Mouse (Mus musculus) limb, embryonic 14.5 days (tissue): ENCODE measurements around the gene Il5. TPM values are rescaled to one million over a fixed set of nuclear protein-coding genes. Genes with fewer than 3 reads are reported as not detected.

Experiments used
- ATAC-seq: fragments of 200-750 bp; cut with Nextera tagmentation; 2 replicates; pipeline ENCODE4 v1.8.0; 2017; ENCODE audit warnings: low read depth, moderate number of reproducible peaks, moderate TSS enrichment; ENCODE audit not compliant: low FRiP score
- DNase-seq: peaks from one replicate; pipeline ENCODE4 v3.0.0-alpha.2; 2015; ENCODE audit warnings: low spot score
- H3K27ac ChIP-seq: fragments of 300-500 bp; sonication (generic); replicated peaks from 2 replicates; pipeline ENCODE4 v1.5.1; 2014; ENCODE audit warnings: low read depth, mild to moderate bottlenecking, low read length, moderate library complexity, mixed read lengths
- H3K27me3 ChIP-seq: fragments of 300-500 bp; sonication (generic); 2 replicates; pipeline ENCODE4 v1.6.1; 2014; ENCODE audit warnings: low read length, mixed read lengths; ENCODE audit not compliant: control insufficient read depth, insufficient read depth
- H3K36me3 ChIP-seq: fragments of 300-500 bp; sonication (generic); 2 replicates; pipeline ENCODE4 v1.6.1; 2014; ENCODE audit warnings: mild to moderate bottlenecking, low read length, moderate library complexity, mixed read lengths; ENCODE audit not compliant: control insufficient read depth, insufficient read depth
- H3K4me1 ChIP-seq: fragments of 300-500 bp; sonication (generic); 2 replicates; pipeline ENCODE4 v1.6.1; 2014; ENCODE audit warnings: antibody characterized with exemption, low read length, mixed read lengths; ENCODE audit not compliant: control insufficient read depth, insufficient read depth
- H3K4me2 ChIP-seq: fragments of 300-500 bp; sonication (generic); replicated peaks from 2 replicates; pipeline ENCODE4 v1.6.1; 2014; ENCODE audit warnings: low read depth, mild to moderate bottlenecking, low read length, moderate library complexity; ENCODE audit not compliant: severe bottlenecking
- H3K4me3 ChIP-seq: fragments of 300-500 bp; sonication (generic); replicated peaks from 2 replicates; pipeline ENCODE4 v1.5.1; 2014; ENCODE audit warnings: low read length
- H3K9ac ChIP-seq: fragments of 300-500 bp; sonication (generic); 2 replicates; pipeline ENCODE4 v1.6.1; 2014; ENCODE audit warnings: mild to moderate bottlenecking, low read depth, low read length, moderate library complexity; ENCODE audit not compliant: severe bottlenecking
- H3K9me3 ChIP-seq: fragments of 300-500 bp; sonication (generic); 2 replicates; pipeline ENCODE4 v1.6.1; 2016; ENCODE audit warnings: low read length; ENCODE audit not compliant: control insufficient read depth
- POLR2A ChIP-seq: fragments of 200-500 bp; IDR thresholded peaks from 2 replicates; pipeline ENCODE4 v1.8.0; 2012; ENCODE audit warnings: inconsistent platforms, mild to moderate bottlenecking, moderate library complexity, borderline replicate concordance; ENCODE audit not compliant: insufficient read depth, insufficient read length; ENCODE audit errors: extremely low read depth
- WGBS: fragments of 180-500 bp; shearing (Covaris S2); extraction: QIAGEN DNeasy Blood & Tissue Kit; methylation state at CpG from one replicate; pipeline ENCODE4 v1.1.7; 2014; 5-methylcytosine and 5-hydroxymethylcytosine counted together
- polyA plus RNA-seq, 2 experiments: library from polyadenylated mRNA; depleted of rRNA in 1 of 2; stranded (reverse) in 1 of 2; unstranded in 1 of 2; fragments of >200 nt; fragmentation: Nextera tagmentation in 1 of 2; extraction: Ambion mirVana in 1 of 2; gene quantifications; 2 replicates each; pipeline versions ENCODE4 v1.2.1 to v1.2.3; 2012 to 2014

Il5 gene
- polyA plus RNA-seq, 2 experiments: not detected

DNA sequence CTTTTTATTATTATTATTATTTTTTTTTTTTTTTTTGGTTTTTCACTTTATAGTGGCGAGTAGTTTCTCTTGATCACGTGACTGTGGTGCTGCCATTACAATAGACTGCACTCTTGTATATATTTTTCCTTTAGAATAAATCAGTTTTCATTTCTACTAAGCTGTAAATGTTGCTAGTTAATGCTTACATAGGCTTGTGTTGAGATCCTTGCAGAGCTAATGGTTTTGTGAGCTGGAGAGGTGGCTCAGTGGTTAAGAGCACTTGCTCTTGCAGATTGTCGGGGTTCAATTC is 12.9 kb upstream of the Il5 start:
- H3K4me2 ChIP-seq: peak overlapping the region; percentile 86
- no peak overlapping the region for H3K9ac ChIP-seq
- no peak for DNase-seq
- no peaks in the 10 kb centered on the region for H3K9me3 ChIP-seq
- peaks cover 4% of the 10 kb centered on the region; the same call in 1 of the 2 replicates for H3K4me1 ChIP-seq
- no peak overlapping the region for H3K27ac ChIP-seq
- no peak; the same call in 1 of the 2 replicates for ATAC-seq
- TF ChIP-seq POLR2A: no peak
- WGBS: 77% methylated on average over 3 of the region's 3 CpGs
- H3K4me3 ChIP-seq: peak overlapping the region; percentile 75
- no peaks in the 10 kb centered on the region for H3K27me3 ChIP-seq
- H3K36me3 ChIP-seq: peaks cover 6% of the 10 kb centered on the region; the same call in 1 of the 2 replicates

DNA sequence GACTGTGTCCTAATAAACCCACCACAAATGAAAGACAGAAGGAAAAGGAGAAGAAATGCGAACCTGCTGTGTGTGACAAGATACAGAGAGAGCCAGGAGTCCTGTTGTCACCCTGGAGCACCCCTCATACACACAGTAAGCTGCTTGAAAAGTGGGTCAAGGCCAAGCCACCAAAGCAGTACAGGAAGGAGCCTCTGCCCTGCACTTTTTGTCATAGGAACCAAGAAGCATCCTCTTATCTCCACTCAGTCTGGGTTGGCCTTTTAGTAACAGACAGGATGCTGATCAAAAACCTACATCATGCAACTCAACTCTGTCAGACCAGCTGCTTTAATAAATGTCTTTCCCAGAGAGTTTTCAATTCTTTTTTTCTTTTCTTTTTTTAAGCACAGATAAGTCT is 893 bp upstream of the Il5 start:
- Histone ChIP-seq H3K4me2 (no peak overlapping the region), H3K4me1 (no peaks in the 10 kb centered on the region), H3K36me3 (no peaks in the 10 kb centered on the region), H3K9me3 (no peaks in the 10 kb centered on the region), H3K9ac (no peak overlapping the region), H3K27ac (no peak overlapping the region), H3K4me3 (no peak overlapping the region), H3K27me3 (no peaks in the 10 kb centered on the region)
- ATAC-seq (no peak), DNase-seq (no peak)
- 75% methylated on average over 1 of the region's 1 CpGs for WGBS
- TF ChIP-seq POLR2A: no peak

DNA sequence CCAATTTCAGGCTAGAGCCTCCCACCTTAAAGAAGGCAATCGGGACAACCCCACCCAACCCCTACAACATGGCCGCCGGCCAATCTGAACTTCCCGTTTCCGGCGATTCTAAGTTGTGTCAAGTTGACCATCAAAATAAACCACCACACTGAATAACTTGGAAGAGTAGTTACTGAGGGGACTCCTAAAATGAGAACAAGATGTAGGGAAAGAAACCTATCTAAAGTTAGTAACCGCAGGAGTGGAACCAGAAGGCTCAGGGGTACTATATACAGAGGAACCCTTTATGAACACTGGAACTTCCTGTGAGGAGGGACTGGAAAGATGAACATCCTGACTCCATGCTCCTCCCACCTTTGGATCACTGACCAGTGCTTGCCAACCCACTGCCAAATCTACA is 10.9 kb downstream of the Il5 start:
- H3K27ac ChIP-seq: no peak overlapping the region
- no peak overlapping the region for H3K4me3 ChIP-seq
- H3K9me3 ChIP-seq: no peaks in the 10 kb centered on the region
- H3K9ac ChIP-seq: no peak overlapping the region
- no peak overlapping the region for H3K4me2 ChIP-seq
- no peaks in the 10 kb centered on the region for H3K27me3 ChIP-seq
- H3K4me1 ChIP-seq: no peaks in the 10 kb centered on the region
- DNase-seq (no peak), ATAC-seq (no peak)
- WGBS: 94% methylated on average over 7 of the region's 7 CpGs
- TF ChIP-seq POLR2A: no peak
- no peaks in the 10 kb centered on the region for H3K36me3 ChIP-seq

DNA sequence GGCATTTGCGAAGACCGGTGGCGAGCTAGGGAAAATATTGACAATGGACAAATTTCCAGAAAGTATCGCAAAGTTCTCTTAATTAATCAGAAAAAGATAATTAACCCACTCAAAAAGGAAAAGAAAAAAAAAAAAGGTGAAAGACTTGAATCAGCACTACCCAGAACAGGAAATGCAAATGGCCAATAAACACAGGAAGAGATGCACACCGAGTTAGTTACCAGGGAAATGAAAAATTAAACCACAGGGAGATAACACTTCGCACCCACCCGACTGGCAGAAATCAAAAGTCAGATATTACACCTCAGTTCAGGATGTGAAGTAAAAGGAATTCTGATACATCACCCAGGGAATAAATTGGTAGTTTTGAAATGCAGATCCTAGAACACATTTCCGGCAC is 11.7 kb downstream of the Il5 start:
- H3K4me2 ChIP-seq: no peak overlapping the region
- TF ChIP-seq POLR2A: no peak
- H3K9ac ChIP-seq: no peak overlapping the region
- no peak overlapping the region for H3K27ac ChIP-seq
- 92% methylated on average over 8 of the region's 8 CpGs for WGBS
- no peak for ATAC-seq
- no peak for DNase-seq
- H3K27me3 ChIP-seq: no peaks in the 10 kb centered on the region
- no peak overlapping the region for H3K4me3 ChIP-seq
- no peaks in the 10 kb centered on the region for H3K9me3 ChIP-seq
- H3K36me3 ChIP-seq: no peaks in the 10 kb centered on the region
- no peaks in the 10 kb centered on the region for H3K4me1 ChIP-seq

DNA sequence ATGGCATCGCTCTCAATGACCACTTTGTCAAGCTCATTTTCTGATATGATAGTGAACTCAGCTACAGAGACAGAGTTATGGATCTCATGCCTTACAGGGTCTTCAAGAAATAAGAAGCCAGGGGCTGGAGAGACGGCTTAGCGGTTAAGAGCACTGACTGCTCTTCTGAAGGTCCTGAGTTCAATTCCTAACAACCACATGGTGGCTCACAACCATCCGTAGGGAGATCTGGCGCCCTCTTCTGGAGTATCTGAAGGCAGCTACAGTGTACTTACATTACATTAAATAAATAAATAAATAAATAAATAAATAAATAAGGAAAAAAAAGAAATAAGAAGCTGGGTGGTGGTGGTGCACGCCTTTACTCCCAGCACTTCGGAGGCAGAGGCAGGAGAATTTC is 13.2 kb downstream of the Il5 start:
- H3K36me3 ChIP-seq: no peaks in the 10 kb centered on the region
- no peaks in the 10 kb centered on the region for H3K9me3 ChIP-seq
- no peaks in the 10 kb centered on the region for H3K27me3 ChIP-seq
- H3K27ac ChIP-seq: no peak overlapping the region
- DNase-seq (no peak), ATAC-seq (no peak)
- no peak for TF ChIP-seq POLR2A
- H3K4me3 ChIP-seq: no peak overlapping the region
- H3K4me1 ChIP-seq: no peaks in the 10 kb centered on the region
- WGBS: 86% methylated on average over 7 of the region's 7 CpGs
- H3K4me2 ChIP-seq: no peak overlapping the region
- H3K9ac ChIP-seq: no peak overlapping the region

DNA sequence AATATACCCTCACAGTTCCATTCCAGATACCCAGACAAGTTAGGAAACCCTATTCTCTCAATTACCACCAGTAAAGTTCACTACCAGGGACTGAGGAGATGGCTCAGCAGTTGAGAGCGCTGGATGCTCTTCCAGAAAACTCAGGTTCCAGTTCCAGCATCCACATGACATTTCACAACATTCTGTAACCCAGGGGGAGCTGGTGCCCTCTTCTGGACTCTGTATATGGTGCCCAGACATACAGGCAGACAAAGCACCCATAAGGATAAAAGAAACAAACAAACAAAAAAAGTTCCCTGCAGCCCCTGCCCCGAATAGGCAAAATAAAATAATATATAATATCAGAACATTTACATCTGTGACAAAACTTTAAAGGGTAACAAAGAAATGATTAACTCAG is 13.8 kb downstream of the Il5 start:
- Histone ChIP-seq H3K27ac (no peak overlapping the region), H3K9ac (no peak overlapping the region), H3K9me3 (no peaks in the 10 kb centered on the region), H3K4me3 (no peak overlapping the region), H3K4me2 (no peak overlapping the region), H3K36me3 (no peaks in the 10 kb centered on the region), H3K4me1 (no peaks in the 10 kb centered on the region), H3K27me3 (no peaks in the 10 kb centered on the region)
- TF ChIP-seq POLR2A: no peak
- DNase-seq: no peak
- no peak for ATAC-seq
- WGBS: 84% methylated on average over 2 of the region's 2 CpGs
